Mouse (Mus musculus) kidney, adult 2 months (tissue): ENCODE data around the gene Bend3.

Source experiments
- CTCF ChIP-seq: fragments of 200-500 bp; conservative IDR thresholded peaks from 2 replicates; pipeline ENCODE4 v1.5.1; 2011; ENCODE audit warnings: low read depth, mild to moderate bottlenecking, control low read depth, low read length, moderate library complexity, mixed read lengths; ENCODE audit not compliant: insufficient read depth, insufficient read length
- POLR2A ChIP-seq: fragments of 200-500 bp; IDR thresholded peaks from one replicate; pipeline ENCODE4 v1.6.1; 2011; ENCODE audit warnings: low read depth, low read length, control low read depth

DNA sequence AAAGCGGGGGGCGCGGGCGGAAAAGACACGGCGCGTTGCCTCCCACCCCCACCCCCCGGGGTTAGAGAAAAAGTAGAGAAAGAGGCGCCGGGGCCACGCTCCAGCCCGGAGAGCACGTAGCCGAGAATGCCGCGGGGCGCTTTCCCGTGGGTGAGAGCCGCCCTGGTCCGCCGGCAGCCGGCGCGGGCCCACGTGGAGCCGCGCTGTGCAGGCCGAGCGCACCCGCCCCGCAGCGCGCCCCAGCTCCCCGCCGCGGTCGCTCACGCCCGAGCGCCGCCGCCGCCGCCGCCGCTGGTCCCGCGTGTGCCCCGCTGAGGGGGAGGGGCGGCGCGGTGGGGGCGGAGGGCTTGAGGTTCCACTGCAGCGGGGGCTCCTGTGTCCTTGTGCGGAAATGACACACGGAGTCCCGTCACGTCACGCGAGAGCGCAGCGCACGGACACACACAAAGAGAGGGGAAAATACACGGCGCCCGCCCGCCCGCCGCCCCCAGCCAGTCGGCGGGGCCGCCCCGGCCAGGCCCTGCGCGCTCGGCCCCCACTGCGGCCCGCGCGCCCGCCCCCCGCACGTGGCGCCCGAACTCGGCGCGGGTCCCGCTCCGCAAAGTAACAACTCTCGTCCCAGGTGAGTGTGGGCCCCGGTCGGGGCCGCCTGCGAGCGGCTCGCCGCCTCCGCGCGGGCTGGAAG lies at the start of gene Bend3:
- TF ChIP-seq CTCF (no peak), POLR2A (no peak)
